ENCODE assay signal across 15 mouse cellular contexts in the genomic region with DNA sequence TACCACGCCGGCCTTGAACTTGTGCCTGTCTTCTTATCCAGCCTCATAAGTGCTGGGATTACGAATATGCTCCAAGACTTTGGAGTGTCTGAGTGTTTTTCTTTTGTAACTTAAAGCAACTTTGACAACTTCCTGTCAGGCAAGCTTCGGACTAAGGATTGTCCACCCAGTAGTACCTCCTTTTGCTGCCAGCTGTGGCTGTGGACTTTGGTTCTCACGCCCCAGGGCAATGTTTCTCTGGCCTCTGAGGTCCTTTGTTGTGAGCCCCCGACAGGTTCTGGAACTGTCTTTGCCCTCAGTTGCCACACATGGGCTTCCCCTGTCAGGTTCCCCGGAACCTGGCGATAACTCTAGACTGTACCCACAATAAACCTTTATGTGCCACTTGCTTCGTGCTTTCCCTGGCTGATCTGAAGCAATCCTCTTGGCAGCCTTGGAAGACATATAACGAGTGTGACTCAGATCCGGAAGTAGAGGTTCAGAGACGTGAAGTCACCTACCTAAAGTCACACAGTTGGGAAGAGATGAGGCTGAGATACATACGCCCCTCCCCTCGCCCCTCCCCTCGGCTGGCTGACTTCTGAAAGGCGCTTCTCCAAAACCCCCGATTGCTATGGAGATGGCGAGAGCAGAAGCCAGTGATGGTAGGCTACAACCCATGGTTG. TPM values are rescaled to one million over a fixed set of nuclear protein-coding genes. Genes with fewer than 3 reads are reported as not detected.
DNase-seq lines count a peak whose midpoint lies in the region; ATAC-seq lines count a peak whose summit lies in the region.
"Had no signal": no experiment of that assay in that cellular context is flagged by ENCODE, and none has a peak within 500 bp of the region (broad histone marks: within the 10 kb centered on the region; RNA-seq: fewer than 3 reads in every experiment).

No protein-coding gene starts in this region.

- no peaks in the 10 kb centered on the region for H3K36me3 ChIP-seq in heart, embryonic 16.5 days (ENCODE audit: control insufficient read depth, insufficient read depth)
- no peaks in the 10 kb centered on the region for H3K36me3 ChIP-seq in stomach, embryonic 16.5 days (ENCODE audit: control insufficient read depth, insufficient read depth, low read length)
- H3K36me3 ChIP-seq: heart, embryonic 10.5 days; limb, embryonic 13.5 days; neural tube, embryonic 12.5 days had no signal

- H3K9me3 ChIP-seq in heart, embryonic 16.5 days (replicated peaks; ENCODE audit: control insufficient read depth, low read length): no peaks in the 10 kb centered on the region
- H3K9me3 ChIP-seq in stomach, embryonic 16.5 days (replicated peaks; ENCODE audit: control insufficient read depth, low read length): no peaks in the 10 kb centered on the region
- H3K9me3 ChIP-seq: heart, embryonic 10.5 days; limb, embryonic 13.5 days; neural tube, embryonic 12.5 days had no signal

- no peak overlapping the region for H3K9ac ChIP-seq in heart, embryonic 16.5 days (ENCODE audit: low read length)
- no peak overlapping the region for H3K9ac ChIP-seq in stomach, embryonic 16.5 days (ENCODE audit: low read length)
- H3K9ac ChIP-seq: neural tube, embryonic 12.5 days had no signal

- no peak for DNase-seq in heart, postnatal 36 days
- DNase-seq in CD4-positive helper T cell, adult 2 months (ENCODE audit: low read depth, low spot score): peak; percentile 89
- peak; percentile 42 for DNase-seq in brain, adult 2 months (ENCODE audit: low read depth, low spot score)
- DNase-seq in left cerebral cortex, adult 9 months (ENCODE audit: low spot score in 2 of 2): no peak
- no peak for DNase-seq in heart, postnatal 4 days
- DNase-seq in B cell, adult 2 months: no peak

- no peak overlapping the region for H3K4me3 ChIP-seq in heart, embryonic 16.5 days (ENCODE audit: low read length)
- H3K4me3 ChIP-seq in stomach, embryonic 16.5 days (replicated peaks; ENCODE audit: low read length): no peak overlapping the region
- H3K4me3 ChIP-seq: limb, embryonic 13.5 days; neural tube, embryonic 12.5 days had no signal

- no peak for ATAC-seq in heart, embryonic 16.5 days (replicated peaks; ENCODE audit: extremely low read depth, insufficient read depth, low FRiP score)
- ATAC-seq in stomach, embryonic 16.5 days (ENCODE audit: insufficient read depth, low FRiP score): no peak
- ATAC-seq: forebrain, embryonic 16.5 days had no signal

- peaks cover 6% of the 10 kb centered on the region for H3K4me1 ChIP-seq in heart, embryonic 16.5 days (ENCODE audit: control insufficient read depth, insufficient read depth, low read length)
- H3K4me1 ChIP-seq in stomach, embryonic 16.5 days (ENCODE audit: control insufficient read depth, insufficient read depth, low read length): peaks cover 5% of the 10 kb centered on the region; the same call in 1 of the 2 replicates
- H3K4me1 ChIP-seq: limb, embryonic 13.5 days; neural tube, embryonic 12.5 days had no signal

- no peak overlapping the region for H3K4me2 ChIP-seq in heart, embryonic 16.5 days (ENCODE audit: low read depth, low read length)
- no peak overlapping the region for H3K4me2 ChIP-seq in stomach, embryonic 16.5 days (ENCODE audit: low read depth, low read length)
- H3K4me2 ChIP-seq: limb, embryonic 13.5 days; neural tube, embryonic 12.5 days had no signal

- H3K27ac ChIP-seq in heart, embryonic 16.5 days (ENCODE audit: low read length): peak overlapping the region; percentile 49
- H3K27ac ChIP-seq in stomach, embryonic 16.5 days (ENCODE audit: low read length): peak overlapping the region; percentile 82
- H3K27ac ChIP-seq: limb, embryonic 13.5 days; neural tube, embryonic 12.5 days had no signal

- WGBS in heart, embryonic 16.5 days: 60% methylated on average over 18 of the region's 18 CpGs
- 50% methylated on average over 18 of the region's 18 CpGs for WGBS in stomach, embryonic 16.5 days

- intact Hi-C loops in heart, postnatal 36 days (cut with DNase I): no loop called here

- H3K27me3 ChIP-seq in heart, embryonic 16.5 days (ENCODE audit: control insufficient read depth, insufficient read depth, low read length): peaks cover 12% of the 10 kb centered on the region
- no peaks in the 10 kb centered on the region for H3K27me3 ChIP-seq in stomach, embryonic 16.5 days (ENCODE audit: control insufficient read depth, insufficient read depth, low read length)
- H3K27me3 ChIP-seq: CH12.LX had no signal

RNA-seq across cellular contexts. Expression of a gene that starts 0.7 kb away (rescaled TPM):
- polyA plus RNA-seq in heart, embryonic 16.5 days (2015; fragmentation: Nextera tagmentation; extraction: Ambion mirVana): 0.37 and 0.91 TPM in 2 replicates
- total RNA-seq in heart, postnatal 36 days (2021): not detected
- 19.3 and 26.8 TPM in 2 replicates for polyA plus RNA-seq in stomach, embryonic 16.5 days (2015; fragmentation: Nextera tagmentation; extraction: Ambion mirVana)
- not detected for total RNA-seq in heart, postnatal 4 days (2021)

RNA-seq across cellular contexts. Expression of a gene that starts 7.7 kb away (rescaled TPM):
- polyA plus RNA-seq in heart, embryonic 16.5 days (2015; fragmentation: Nextera tagmentation; extraction: Ambion mirVana): 0.09 TPM in 1 of 2 replicates, not detected in the other
- total RNA-seq in heart, postnatal 36 days (2021): not detected
- polyA plus RNA-seq in stomach, embryonic 16.5 days (2015; fragmentation: Nextera tagmentation; extraction: Ambion mirVana): not detected in 2 replicates
- not detected for total RNA-seq in heart, postnatal 4 days (2021)
- total RNA-seq: CH12.LX; layer of hippocampus, adult 18-20 months had no signal
- polyA plus RNA-seq: cortical plate, adult 2 months; forebrain, embryonic 16.5 days; heart, embryonic 10.5 days; limb, embryonic 13.5 days; neural tube, embryonic 12.5 days had no signal

RNA-seq across cellular contexts. Expression of a gene that starts 33.6 kb away (rescaled TPM):
- 16.6 and 28.6 TPM in 2 replicates for polyA plus RNA-seq in heart, embryonic 16.5 days (2015; fragmentation: Nextera tagmentation; extraction: Ambion mirVana)
- 1 to 10 TPM; 3.1 to 4.6 TPM for total RNA-seq in heart, postnatal 36 days (2021)
- polyA plus RNA-seq in stomach, embryonic 16.5 days (2015; fragmentation: Nextera tagmentation; extraction: Ambion mirVana): 25.8 and 44.2 TPM in 2 replicates
- total RNA-seq in heart, postnatal 4 days (2021): 1 to 10 TPM; 4.3 to 5.6 TPM

RNA-seq across cellular contexts. Expression of a gene that starts 41.1 kb away (rescaled TPM):
- polyA plus RNA-seq in heart, embryonic 16.5 days (2015; fragmentation: Nextera tagmentation; extraction: Ambion mirVana): 3.5 and 3.9 TPM in 2 replicates
- 1 to 10 TPM; 1.6 to 1.9 TPM for total RNA-seq in heart, postnatal 36 days (2021)
- polyA plus RNA-seq in stomach, embryonic 16.5 days (2015; fragmentation: Nextera tagmentation; extraction: Ambion mirVana): 6.4 and 7.0 TPM in 2 replicates
- total RNA-seq in heart, postnatal 4 days (2021): 1 to 10 TPM; 1.2 to 2.0 TPM

RNA-seq across cellular contexts. Expression of a gene that starts 42.7 kb away (rescaled TPM):
- 0.09 TPM in 1 of 2 replicates, not detected in the other for polyA plus RNA-seq in heart, embryonic 16.5 days (2015; fragmentation: Nextera tagmentation; extraction: Ambion mirVana)
- total RNA-seq in heart, postnatal 36 days (2021): not detected
- 0.13 and 0.22 TPM in 2 replicates for polyA plus RNA-seq in stomach, embryonic 16.5 days (2015; fragmentation: Nextera tagmentation; extraction: Ambion mirVana)
- under 1 TPM; 0.27 to 0.29 TPM for total RNA-seq in heart, postnatal 4 days (2021)
- total RNA-seq: layer of hippocampus, adult 18-20 months had no signal
- polyA plus RNA-seq: cortical plate, adult 2 months; forebrain, embryonic 16.5 days had no signal

Comparison
In these comparisons a context has a peak if more than half of its experiments do, and no peak if none do; other contexts are left out.
1. DNase-seq: peak in CD4-positive helper T cell, adult 2 months (single experiment) and brain, adult 2 months (single experiment); none in heart, postnatal 36 days (0 of 2), left cerebral cortex, adult 9 months (0 of 2), heart, postnatal 4 days (single experiment) and B cell, adult 2 months (0 of 2).